Mouse (Mus musculus) heart, embryonic 13.5 days (tissue): ENCODE measurements around the gene Mgmt. TPM values are rescaled to one million over a fixed set of nuclear protein-coding genes. Genes with fewer than 3 reads are reported as not detected.
A peak's percentile ranks its signal among the peaks of the same experiment; 100 is the strongest.

Experiments used
- ATAC-seq: fragments of 200-750 bp; cut with Nextera tagmentation; 2 replicates; pipeline ENCODE4 v1.8.0; 2017; ENCODE audit warnings: moderate TSS enrichment; ENCODE audit not compliant: insufficient number of reproducible peaks, low FRiP score, low TSS enrichment; ENCODE audit errors: extremely low read depth
- H3K27ac ChIP-seq: fragments of 300-500 bp; sonication (generic); replicated peaks from 2 replicates; pipeline ENCODE4 v1.5.1; 2015; ENCODE audit warnings: moderate library complexity, mild to moderate bottlenecking, inconsistent platforms
- H3K27me3 ChIP-seq: fragments of 300-500 bp; sonication (generic); replicated peaks from 2 replicates; pipeline ENCODE4 v1.6.1; 2015; ENCODE audit warnings: mild to moderate bottlenecking, inconsistent platforms
- H3K36me3 ChIP-seq: fragments of 300-500 bp; sonication (generic); 2 replicates; pipeline ENCODE4 v1.6.1; 2015; ENCODE audit warnings: mild to moderate bottlenecking, inconsistent platforms
- H3K4me1 ChIP-seq: fragments of 300-500 bp; sonication (generic); 2 replicates; pipeline ENCODE4 v1.6.1; 2015; ENCODE audit warnings: inconsistent platforms
- H3K4me2 ChIP-seq: fragments of 300-500 bp; sonication (generic); 2 replicates; pipeline ENCODE4 v1.6.1; 2015; ENCODE audit warnings: inconsistent platforms, mild to moderate bottlenecking, moderate library complexity
- H3K4me3 ChIP-seq: fragments of 300-500 bp; sonication (generic); 2 replicates; pipeline ENCODE4 v1.5.1; 2015; ENCODE audit warnings: moderate library complexity, mild to moderate bottlenecking, inconsistent platforms
- H3K9ac ChIP-seq: fragments of 300-500 bp; sonication (generic); 2 replicates; pipeline ENCODE4 v1.6.1; 2015; ENCODE audit warnings: inconsistent platforms, mild to moderate bottlenecking, moderate library complexity
- H3K9me3 ChIP-seq: fragments of 300-500 bp; sonication (generic); 2 replicates; pipeline ENCODE4 v1.6.1; 2016; ENCODE audit warnings: inconsistent platforms
- WGBS: fragments of 180-500 bp; shearing (Covaris S2); methylation state at CpG from one replicate; pipeline ENCODE4 v1.1.7; 2015; ENCODE audit warnings: mixed read lengths; 5-methylcytosine and 5-hydroxymethylcytosine counted together
- polyA plus RNA-seq: library from polyadenylated mRNA; unstranded; fragments of >200 nt; fragmentation: Nextera tagmentation; extraction: Ambion mirVana; gene quantifications from 2 replicates; pipeline ENCODE4 v1.2.1, GENCODE M21; 2015

Mgmt gene
- polyA plus RNA-seq, 1 experiment from 2014 or later, result 3.9 TPM

DNA sequence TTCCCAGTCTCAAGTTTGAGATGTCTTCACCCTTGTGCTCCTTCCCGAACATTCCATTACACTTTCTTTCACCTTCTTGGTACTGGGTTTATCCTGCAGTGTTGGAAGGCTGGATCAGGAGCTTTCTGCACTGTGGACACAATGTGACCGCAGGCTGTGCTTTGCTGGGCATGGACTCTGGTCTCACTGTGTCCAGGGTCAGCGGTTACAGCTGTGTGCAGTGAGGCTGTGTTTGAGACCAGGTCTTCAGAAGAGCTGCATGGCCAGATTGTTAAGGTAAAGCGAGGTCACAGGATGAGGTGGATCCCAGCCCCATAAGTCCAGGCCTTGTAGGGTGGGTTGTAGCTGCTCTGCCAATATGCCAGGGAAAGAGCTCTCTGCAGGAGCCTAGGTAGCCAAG, 18.5 kb downstream of the Mgmt start:
- peaks cover 20% of the 10 kb centered on the region for H3K4me1 ChIP-seq
- no peak overlapping the region for H3K4me3 ChIP-seq
- H3K27me3 ChIP-seq, result no peaks in the 10 kb centered on the region
- no peaks in the 10 kb centered on the region for H3K36me3 ChIP-seq
- H3K4me2 ChIP-seq, result no peak overlapping the region
- ATAC-seq, result no peak
- H3K9ac ChIP-seq, result no peak overlapping the region
- no peak overlapping the region for H3K27ac ChIP-seq
- H3K9me3 ChIP-seq, result no peaks in the 10 kb centered on the region
- 90% methylated on average over 4 of the region's 4 CpGs for WGBS

- no peak for ATAC-seq
- 89% methylated on average over 3 of the region's 3 CpGs for WGBS
These were observed 21.6 kb downstream of the Mgmt start for GRCm38 (mm10) chr7:136916021-136916420.

DNA sequence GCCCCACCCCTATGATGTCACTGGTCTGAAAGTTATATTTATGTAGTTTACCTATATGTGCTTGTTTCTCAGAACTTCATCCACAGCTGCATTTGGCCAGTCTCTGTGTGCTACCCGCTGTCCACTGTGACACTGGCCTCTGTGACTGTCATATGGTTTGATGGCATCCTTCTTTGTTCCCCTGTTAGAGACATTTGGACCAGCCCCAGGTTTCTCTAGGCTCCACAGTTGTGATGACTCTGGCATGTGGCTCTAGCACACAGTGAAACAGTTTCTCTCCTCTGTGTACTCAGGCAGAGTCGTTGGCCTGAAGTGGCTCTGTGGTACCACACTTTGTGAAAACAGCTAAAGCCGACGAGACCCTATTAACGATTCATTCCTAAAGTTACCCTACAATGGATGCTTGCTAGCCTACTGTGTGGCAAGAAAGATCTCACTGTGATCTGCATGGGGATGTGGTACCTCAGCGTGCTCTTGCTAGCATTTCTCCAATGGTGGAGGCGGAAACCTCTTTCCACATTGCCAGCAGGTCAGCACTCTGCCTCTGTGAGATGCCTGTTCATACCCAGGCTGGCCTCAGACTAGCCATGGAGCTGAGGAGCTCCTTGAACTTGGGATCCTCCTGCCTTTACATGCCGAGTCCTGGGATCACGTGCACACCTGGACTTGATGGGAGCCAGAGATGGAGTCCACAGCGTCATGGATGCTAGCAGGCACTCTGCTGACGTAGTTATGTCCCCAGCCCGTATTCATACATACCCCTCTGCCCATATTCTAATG, 26.8 kb downstream of the Mgmt start:
- no peak overlapping the region for H3K27ac ChIP-seq
- no peak overlapping the region for H3K4me2 ChIP-seq
- H3K4me3 ChIP-seq, result no peak overlapping the region
- H3K36me3 ChIP-seq, result no peaks in the 10 kb centered on the region
- H3K9me3 ChIP-seq, result peaks cover 8% of the 10 kb centered on the region; the same call in 1 of the 2 replicates
- no peak for ATAC-seq
- H3K4me1 ChIP-seq, result peaks cover 15% of the 10 kb centered on the region
- 84% methylated on average over 12 of the region's 12 CpGs for WGBS
- 0 out of 2 replicates have a peak, but pooled peaks cover 17% of the 10 kb centered on the region for H3K27me3 ChIP-seq
- H3K9ac ChIP-seq, result no peak overlapping the region

More at GRCm38 (mm10) chr7:136916021-136916420, 21.6 kb downstream of the Mgmt start:
- Histone ChIP-seq H3K27ac (no peak overlapping the region), H3K9ac (no peak overlapping the region), H3K4me1 (peaks cover 12% of the 10 kb centered on the region; the same call in 1 of the 2 replicates), H3K36me3 (no peaks in the 10 kb centered on the region), H3K27me3 (0 out of 2 replicates have a peak, but pooled peaks cover 4% of the 10 kb centered on the region), H3K9me3 (no peaks in the 10 kb centered on the region), H3K4me2 (no peak overlapping the region), H3K4me3 (no peak overlapping the region)

DNA sequence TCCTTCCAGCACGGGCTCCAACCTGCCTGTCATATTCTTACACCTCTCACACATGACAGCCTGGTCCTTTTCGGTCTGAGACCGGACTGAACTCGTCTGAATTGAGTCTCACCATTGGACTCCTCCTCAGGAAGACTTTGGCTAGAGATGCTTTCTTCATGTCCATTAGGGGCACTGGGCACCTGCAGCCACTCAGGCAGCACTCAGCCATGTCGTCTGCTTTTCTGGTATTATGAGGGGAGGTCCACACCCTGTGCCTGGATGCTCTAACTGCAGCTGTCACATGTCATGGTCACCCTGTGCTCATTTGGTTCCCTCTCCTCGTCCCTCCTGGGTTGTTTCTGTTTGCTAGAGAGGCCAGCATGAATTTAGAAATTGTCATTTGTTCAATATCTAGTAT, 27.8 kb downstream of the Mgmt start:
- H3K27me3 ChIP-seq, result peaks cover 26% of the 10 kb centered on the region; the same call in 1 of the 2 replicates
- no peaks in the 10 kb centered on the region for H3K36me3 ChIP-seq
- ATAC-seq, result no peak
- H3K9ac ChIP-seq, result no peak overlapping the region
- H3K27ac ChIP-seq, result no peak overlapping the region
- peaks cover 12% of the 10 kb centered on the region for H3K4me1 ChIP-seq
- no peak overlapping the region for H3K4me2 ChIP-seq
- WGBS, result 58% methylated on average over 6 of the region's 6 CpGs
- peaks cover 8% of the 10 kb centered on the region; the same call in 1 of the 2 replicates for H3K9me3 ChIP-seq
- H3K4me3 ChIP-seq, result no peak overlapping the region

DNA sequence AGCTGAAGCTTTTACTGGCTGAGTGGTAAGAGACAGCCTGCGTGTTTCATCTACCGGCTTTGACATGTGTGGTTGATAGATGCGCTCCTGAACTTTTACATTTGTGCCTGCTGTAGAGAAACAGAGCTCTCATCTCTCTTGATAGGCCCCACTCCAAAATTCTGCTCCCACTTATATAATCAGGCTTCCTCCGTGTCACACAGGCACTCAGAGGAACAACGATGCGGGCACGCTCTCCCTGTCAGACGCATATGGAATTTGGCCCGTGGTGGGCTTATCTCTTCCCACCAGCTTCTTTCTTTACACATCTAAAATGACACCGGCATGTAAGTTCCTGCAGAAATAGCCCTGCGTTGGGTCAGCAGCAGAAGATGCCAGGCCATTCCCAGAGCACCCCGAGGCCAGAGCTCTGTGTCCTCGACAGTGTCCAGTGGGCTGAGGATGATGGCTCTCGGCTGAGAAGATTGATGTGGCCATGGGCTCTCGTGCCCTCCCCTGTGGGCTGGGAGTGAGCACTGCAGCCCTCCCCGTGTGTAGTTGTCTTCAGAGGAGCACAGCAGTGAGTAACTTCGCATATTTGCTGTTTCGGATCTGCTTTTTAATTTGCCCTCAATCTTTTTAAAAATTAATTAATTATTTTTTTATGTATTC, 30.3 kb downstream of the Mgmt start:
- Histone ChIP-seq H3K4me2 (peak overlapping the region; percentile 61), H3K27ac (peak overlapping the region; percentile 53), H3K27me3 (peaks cover 23% of the 10 kb centered on the region; the same call in 1 of the 2 replicates), H3K4me3 (0 out of 2 replicates have a peak overlapping the region, but pooled peaks have one; percentile 5), H3K9me3 (peaks cover 8% of the 10 kb centered on the region; the same call in 1 of the 2 replicates), H3K9ac (no peak overlapping the region), H3K36me3 (no peaks in the 10 kb centered on the region), H3K4me1 (peaks cover 11% of the 10 kb centered on the region)
- ATAC-seq, result no peak
- WGBS, result 16% methylated on average over 18 of the region's 18 CpGs

DNA sequence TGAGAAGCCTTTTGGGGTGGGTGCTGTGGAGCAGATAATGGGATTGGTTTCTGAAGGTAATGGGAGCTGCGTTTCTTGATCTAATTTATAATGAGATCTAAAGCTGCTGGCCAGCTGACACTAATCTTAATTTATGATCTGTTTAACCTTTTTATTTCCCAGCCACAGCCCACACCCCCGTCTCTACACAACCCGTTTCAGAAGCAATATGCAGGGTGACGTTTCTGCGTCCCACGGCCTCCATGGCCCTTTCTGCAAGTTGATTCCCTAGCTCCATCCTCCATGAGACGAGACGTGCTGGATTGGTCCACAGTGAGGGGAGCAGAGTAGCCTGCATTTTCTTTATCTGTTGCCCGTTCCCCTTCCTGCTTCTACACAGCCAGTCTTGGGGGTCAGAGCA, 31.8 kb downstream of the Mgmt start:
- H3K4me2 ChIP-seq, result no peak overlapping the region

GRCm38 (mm10) chr7:136930451-136930850, 36.0 kb downstream of the Mgmt start:
- no peak overlapping the region for H3K27ac ChIP-seq
- ATAC-seq, result no peak
- H3K4me1 ChIP-seq, result peaks cover 10% of the 10 kb centered on the region; the same call in 1 of the 2 replicates
- 81% methylated on average over 3 of the region's 3 CpGs for WGBS
- peaks cover 10% of the 10 kb centered on the region; the same call in 1 of the 2 replicates for H3K27me3 ChIP-seq
- H3K4me3 ChIP-seq, result no peak overlapping the region
- H3K4me2 ChIP-seq, result no peak overlapping the region
- H3K9me3 ChIP-seq, result no peaks in the 10 kb centered on the region
- no peak overlapping the region for H3K9ac ChIP-seq
- H3K36me3 ChIP-seq, result no peaks in the 10 kb centered on the region

More for the DNA sequence above, 31.8 kb downstream of the Mgmt start:
- H3K4me3 ChIP-seq, result no peak overlapping the region
- no peaks in the 10 kb centered on the region for H3K36me3 ChIP-seq
- peaks cover 20% of the 10 kb centered on the region for H3K4me1 ChIP-seq
- no peak for ATAC-seq
- no peak overlapping the region for H3K27ac ChIP-seq
- WGBS, result 77% methylated on average over 9 of the region's 9 CpGs
- H3K9ac ChIP-seq, result no peak overlapping the region
- peaks cover 8% of the 10 kb centered on the region; the same call in 1 of the 2 replicates for H3K9me3 ChIP-seq
- H3K27me3 ChIP-seq, result peaks cover 21% of the 10 kb centered on the region; the same call in 1 of the 2 replicates

GRCm38 (mm10) chr7:136933367-136933766, 39.0 kb downstream of the Mgmt start:
- H3K9me3 ChIP-seq, result peaks cover 5% of the 10 kb centered on the region; the same call in 1 of the 2 replicates
- no peaks in the 10 kb centered on the region for H3K27me3 ChIP-seq
- 80% methylated on average over 3 of the region's 3 CpGs for WGBS
- no peak overlapping the region for H3K9ac ChIP-seq
- no peak overlapping the region for H3K4me3 ChIP-seq
- H3K36me3 ChIP-seq, result no peaks in the 10 kb centered on the region
- ATAC-seq, result no peak
- peaks cover 10% of the 10 kb centered on the region; the same call in 1 of the 2 replicates for H3K4me1 ChIP-seq
- no peak overlapping the region for H3K4me2 ChIP-seq
- H3K27ac ChIP-seq, result no peak overlapping the region

GRCm38 (mm10) chr7:136934336-136934735, 39.9 kb downstream of the Mgmt start:
- Histone ChIP-seq H3K27me3 (no peaks in the 10 kb centered on the region), H3K9me3 (peaks cover 5% of the 10 kb centered on the region; the same call in 1 of the 2 replicates), H3K4me1 (peaks cover 10% of the 10 kb centered on the region; the same call in 1 of the 2 replicates), H3K9ac (no peak overlapping the region), H3K27ac (no peak overlapping the region), H3K4me3 (no peak overlapping the region), H3K4me2 (no peak overlapping the region), H3K36me3 (no peaks in the 10 kb centered on the region)
- WGBS, result 85% methylated on average over 5 of the region's 5 CpGs
- no peak for ATAC-seq

- Histone ChIP-seq H3K4me3 (no peak overlapping the region), H3K27ac (no peak overlapping the region), H3K4me2 (no peak overlapping the region), H3K27me3 (no peaks in the 10 kb centered on the region), H3K9me3 (peaks cover 5% of the 10 kb centered on the region; the same call in 1 of the 2 replicates), H3K36me3 (no peaks in the 10 kb centered on the region), H3K4me1 (peaks cover 8% of the 10 kb centered on the region; the same call in 1 of the 2 replicates), H3K9ac (no peak overlapping the region)
- WGBS, result 78% methylated on average over 7 of the region's 7 CpGs
- no peak for ATAC-seq
These were observed 40.4 kb downstream of the Mgmt start for GRCm38 (mm10) chr7:136934784-136935183.

- 81% methylated on average over 4 of the region's 4 CpGs for WGBS
These were observed 44.0 kb downstream of the Mgmt start for GRCm38 (mm10) chr7:136938371-136938770.

More at GRCm38 (mm10) chr7:136938371-136938770, 44.0 kb downstream of the Mgmt start:
- no peak overlapping the region for H3K4me2 ChIP-seq
- no peak overlapping the region for H3K4me3 ChIP-seq
- H3K36me3 ChIP-seq, result no peaks in the 10 kb centered on the region
- peaks cover 5% of the 10 kb centered on the region; the same call in 1 of the 2 replicates for H3K9me3 ChIP-seq
- no peaks in the 10 kb centered on the region for H3K4me1 ChIP-seq
- no peaks in the 10 kb centered on the region for H3K27me3 ChIP-seq
- ATAC-seq, result no peak
- H3K9ac ChIP-seq, result no peak overlapping the region
- no peak overlapping the region for H3K27ac ChIP-seq
